Mouse (Mus musculus) brain, embryonic 14.5 days (tissue): Measurements from ENCODE around the gene Kmt5b. TPM values are rescaled to one million over a fixed set of nuclear protein-coding genes. Genes with fewer than 3 reads are reported as not detected.

Experiments used
- DNase-seq: peaks from one replicate; pipeline ENCODE4 v3.0.0-alpha.2; 2011; ENCODE audit warnings: low read depth
- CTCF ChIP-seq: fragments of 200-500 bp; IDR thresholded peaks from 2 replicates; pipeline ENCODE4 v1.5.1; 2012; ENCODE audit warnings: inconsistent platforms, mild to moderate bottlenecking, moderate library complexity, borderline replicate concordance; ENCODE audit not compliant: insufficient read depth, insufficient read length; ENCODE audit errors: extremely low read depth
- POLR2A ChIP-seq: fragments of 200-500 bp; IDR thresholded peaks from 2 replicates; pipeline ENCODE4 v1.6.1; 2012; ENCODE audit warnings: mild to moderate bottlenecking, inconsistent platforms, borderline replicate concordance; ENCODE audit not compliant: poor library complexity, insufficient read depth, insufficient read length, severe bottlenecking; ENCODE audit errors: extremely low read depth
- polyA plus RNA-seq: library from polyadenylated mRNA; depleted of rRNA; stranded (reverse); fragments of >200 nt; gene quantifications from 2 replicates; pipeline ENCODE4 v1.2.3, GENCODE M21; 2012

Gene Kmt5b
- polyA plus RNA-seq, 1 experiment: 62.8 TPM

- no peak for TF ChIP-seq CTCF
- TF ChIP-seq POLR2A: no peak
- DNase-seq: no peak
These were observed 64.5 kb downstream of the Kmt5b start for GRCm38 (mm10) chr19:3831716-3832115.

- TF ChIP-seq POLR2A: no peak
- DNase-seq: peak; percentile 13
These were observed 65.7 kb downstream of the Kmt5b start for GRCm38 (mm10) chr19:3832851-3833353.

DNA sequence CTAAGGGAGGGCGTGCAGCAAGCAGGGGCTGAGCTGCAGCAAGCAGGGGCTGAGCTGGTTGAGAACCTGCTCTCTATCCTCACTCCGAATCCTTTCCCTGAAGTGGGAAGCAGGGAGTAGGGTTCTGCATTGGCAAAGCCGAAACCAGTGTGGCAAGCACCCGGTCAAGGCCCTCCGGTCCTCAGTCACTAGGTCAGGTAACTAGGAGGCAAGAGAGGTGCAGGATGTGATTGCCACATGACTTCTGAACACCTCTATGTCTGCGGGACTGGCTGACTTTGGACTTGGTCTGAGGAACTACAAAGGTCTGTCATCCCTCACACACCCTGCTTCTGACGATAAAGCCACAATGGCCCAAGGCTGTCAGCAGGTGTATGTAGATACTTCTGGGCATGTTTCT is 67.1 kb downstream of the Kmt5b start:
- no peak for DNase-seq
- no peak for TF ChIP-seq CTCF
- no peak for TF ChIP-seq POLR2A

DNA sequence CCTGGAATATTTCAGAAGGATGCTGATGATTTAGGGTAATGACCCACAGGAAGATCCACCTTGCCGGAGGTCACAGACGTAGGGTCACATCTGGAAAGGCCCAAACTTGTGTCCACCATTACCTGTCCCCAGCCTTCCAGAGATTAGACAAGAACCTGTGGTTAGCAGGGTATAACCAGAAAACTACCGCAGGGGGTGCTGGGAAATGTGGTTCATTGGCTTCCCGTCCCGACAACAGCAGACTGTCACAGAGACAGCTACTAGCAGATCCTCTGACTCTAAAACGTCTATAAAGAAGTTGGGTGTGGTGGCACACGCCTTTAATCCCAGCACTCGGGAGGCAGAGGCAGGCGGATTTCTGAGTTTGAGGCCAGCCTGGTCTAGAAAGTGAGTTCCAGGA is 69.6 kb downstream of the Kmt5b start:
- TF ChIP-seq POLR2A (no peak), CTCF (no peak)
- no peak for DNase-seq

DNA sequence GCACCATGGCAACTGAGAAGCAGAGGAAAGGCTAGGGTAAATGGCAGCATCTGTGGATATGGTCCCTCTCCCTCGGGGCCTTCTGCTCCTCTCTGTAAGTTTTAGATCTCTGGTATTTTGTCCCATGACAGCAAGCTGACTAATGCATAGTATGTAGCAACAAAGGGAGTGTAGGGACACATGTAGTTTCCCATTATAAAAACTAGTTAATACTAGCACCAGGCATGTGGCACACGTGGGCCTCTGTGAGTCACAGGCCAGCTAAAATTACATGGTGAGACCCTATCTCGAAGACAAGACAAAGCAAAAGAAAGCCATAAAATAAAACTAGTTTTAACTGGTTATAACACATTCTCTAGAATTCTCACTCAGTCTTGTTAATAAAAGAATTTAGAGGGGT is 71.7 kb downstream of the Kmt5b start:
- no peak for DNase-seq
- TF ChIP-seq CTCF (no peak), POLR2A (no peak)

DNA sequence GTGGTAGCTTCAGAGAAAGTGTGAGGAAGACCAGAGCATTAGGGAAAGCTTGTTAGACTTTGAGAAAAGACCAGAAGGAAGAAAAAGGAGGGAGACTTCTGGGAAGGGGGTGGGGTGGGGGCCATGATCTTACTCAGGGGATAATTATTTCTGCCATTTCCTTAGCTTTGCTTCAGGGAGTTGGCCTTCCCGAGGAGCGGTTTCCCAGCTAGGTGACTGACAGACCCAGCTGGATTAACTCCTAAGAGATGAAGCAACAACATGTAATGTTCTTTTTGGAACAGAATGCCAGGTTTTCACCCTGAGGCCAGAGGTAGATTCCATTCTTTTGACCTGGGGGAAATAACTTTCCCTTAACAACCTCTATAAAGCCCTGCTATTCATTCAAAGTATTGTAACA is 72.5 kb downstream of the Kmt5b start:
- TF ChIP-seq POLR2A (no peak), CTCF (no peak)

DNA sequence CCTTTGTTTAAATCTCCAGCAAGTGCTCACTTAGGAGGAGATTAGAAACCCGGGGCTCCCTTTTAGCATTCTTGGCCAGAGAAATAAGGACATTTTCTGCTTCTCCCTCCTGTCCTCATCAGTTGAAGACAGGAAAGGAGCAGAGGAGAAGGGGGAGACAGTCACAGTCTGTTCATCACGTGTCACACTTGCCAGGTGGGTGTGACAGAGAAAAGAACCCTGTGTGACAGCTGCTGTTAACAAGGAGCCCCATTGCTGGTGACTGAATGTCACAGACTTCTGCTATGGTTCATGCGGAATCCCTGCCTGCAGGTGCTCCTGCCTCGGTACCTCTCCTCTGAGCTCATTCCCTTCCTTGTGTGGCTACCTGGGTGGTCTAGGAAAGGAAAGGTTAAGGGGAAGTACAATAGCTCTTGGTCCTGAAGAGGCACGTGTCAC is 73.0 kb downstream of the Kmt5b start:
- TF ChIP-seq POLR2A: no peak
- TF ChIP-seq CTCF: no peak
- DNase-seq: no peak

More for the DNA sequence above, 72.5 kb downstream of the Kmt5b start:
- DNase-seq: no peak

DNA sequence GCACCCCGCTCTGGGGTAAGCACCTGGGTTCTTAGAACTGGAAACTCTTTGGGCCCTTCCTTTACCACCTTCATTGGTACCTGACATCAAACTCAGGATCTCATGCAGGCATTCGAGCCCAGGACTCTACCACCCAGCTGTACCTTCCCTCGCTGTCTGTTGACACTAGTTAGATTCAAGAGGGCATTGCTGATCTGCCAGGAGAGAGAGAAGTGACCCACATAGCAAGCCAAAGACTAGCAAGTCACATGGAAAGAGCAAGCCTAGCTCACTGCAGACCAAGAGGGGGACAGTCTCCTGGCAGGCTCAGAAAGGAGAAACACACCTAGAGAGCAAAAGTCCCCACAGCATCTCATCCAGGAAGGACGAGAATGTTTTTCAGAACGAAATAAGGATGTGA is 73.5 kb downstream of the Kmt5b start:
- no peak for DNase-seq
- TF ChIP-seq CTCF: no peak

DNA sequence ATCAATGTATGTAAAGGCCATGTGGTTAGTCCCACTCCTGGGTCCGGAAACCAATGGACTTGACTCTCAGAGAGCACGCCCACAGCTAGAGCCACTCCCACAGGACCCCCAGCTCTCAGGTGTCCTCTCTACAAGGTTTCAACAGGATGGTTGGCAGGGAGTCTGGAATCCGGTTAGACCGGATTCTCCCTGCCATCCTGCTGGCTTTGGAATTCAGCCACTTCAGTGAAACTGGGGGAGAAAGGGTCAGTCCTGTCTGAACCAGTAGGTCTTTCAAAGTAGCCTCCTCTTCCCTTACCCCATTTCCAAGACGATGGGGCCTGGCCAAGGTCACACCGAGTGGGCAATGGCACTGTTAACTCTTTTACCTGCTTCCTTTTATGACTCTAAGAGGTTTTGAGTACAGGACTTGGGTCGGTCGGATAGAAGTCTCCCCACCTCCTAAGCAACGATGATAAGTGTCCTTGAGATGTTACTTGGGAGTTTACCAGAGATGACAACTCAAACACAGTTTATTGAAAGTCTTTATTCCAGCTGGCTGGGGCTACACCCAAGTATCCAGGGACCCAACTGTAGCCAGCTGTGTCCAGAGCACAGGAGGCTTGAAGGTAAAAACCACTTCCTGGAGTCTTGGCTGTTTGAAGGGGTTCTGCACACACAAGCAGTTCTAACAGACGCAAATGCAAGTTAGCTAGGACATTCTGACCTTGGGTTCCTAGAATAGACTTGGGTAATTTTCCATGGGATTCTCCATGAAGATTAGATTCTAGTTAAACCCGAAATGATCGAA is 75.3 kb downstream of the Kmt5b start:
- DNase-seq: no peak
- no peak for TF ChIP-seq POLR2A
- no peak for TF ChIP-seq CTCF

DNA sequence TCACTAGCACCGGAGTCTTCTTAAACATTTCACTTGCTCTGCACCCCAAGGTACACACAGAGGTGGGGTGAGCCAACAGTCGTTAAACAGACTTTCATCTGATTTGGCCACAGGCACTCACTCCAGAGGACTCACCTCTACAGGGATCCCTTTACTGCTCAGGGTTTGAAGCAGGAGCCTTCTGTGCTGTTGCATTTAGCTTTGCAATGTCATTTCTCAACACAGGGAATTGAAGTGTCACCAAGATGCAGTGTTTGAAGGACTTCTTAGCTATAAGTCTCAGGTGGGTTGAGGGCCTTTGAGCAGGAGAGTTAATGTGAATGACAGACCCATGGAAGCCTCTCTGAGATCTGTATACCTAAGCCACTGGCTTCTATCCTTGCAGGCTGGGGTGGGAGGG is 76.4 kb downstream of the Kmt5b start:
- DNase-seq: no peak
- TF ChIP-seq POLR2A: no peak

DNA sequence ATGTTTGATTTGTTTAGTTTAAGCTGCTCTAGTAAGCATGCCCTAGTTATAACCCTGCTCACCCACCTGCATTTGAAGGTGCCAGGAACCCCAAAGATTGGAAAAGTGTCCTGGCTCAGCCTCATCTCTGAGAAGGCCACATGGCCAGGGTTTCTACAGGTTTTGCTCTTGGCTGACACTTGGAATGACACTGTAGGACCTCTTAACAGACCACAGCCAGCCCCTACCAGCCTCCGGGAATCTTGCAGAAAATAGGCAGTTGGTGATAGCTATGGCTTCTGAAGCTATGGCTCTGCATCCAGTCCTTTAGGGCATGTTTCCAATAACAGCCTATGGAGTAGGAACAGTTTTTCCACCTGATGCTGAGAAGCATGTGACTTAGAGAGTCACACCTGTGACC is 77.6 kb downstream of the Kmt5b start:
- DNase-seq: no peak

GRCm38 (mm10) chr19:3845339-3845738 is 78.1 kb downstream of the Kmt5b start:
- no peak for TF ChIP-seq CTCF
- TF ChIP-seq POLR2A: no peak
- DNase-seq: no peak

More for the DNA sequence above, 77.6 kb downstream of the Kmt5b start:
- TF ChIP-seq POLR2A: no peak
- no peak for TF ChIP-seq CTCF
